Mouse (Mus musculus): ENCODE results near the gene Clybl. TPM values are rescaled to one million over a fixed set of nuclear protein-coding genes. Genes with fewer than 3 reads are reported as not detected.

The Clybl gene
- total RNA-seq, 4 experiments from 2014 or later: 63.6 to 71.6 (median 70.3) TPM

DNA sequence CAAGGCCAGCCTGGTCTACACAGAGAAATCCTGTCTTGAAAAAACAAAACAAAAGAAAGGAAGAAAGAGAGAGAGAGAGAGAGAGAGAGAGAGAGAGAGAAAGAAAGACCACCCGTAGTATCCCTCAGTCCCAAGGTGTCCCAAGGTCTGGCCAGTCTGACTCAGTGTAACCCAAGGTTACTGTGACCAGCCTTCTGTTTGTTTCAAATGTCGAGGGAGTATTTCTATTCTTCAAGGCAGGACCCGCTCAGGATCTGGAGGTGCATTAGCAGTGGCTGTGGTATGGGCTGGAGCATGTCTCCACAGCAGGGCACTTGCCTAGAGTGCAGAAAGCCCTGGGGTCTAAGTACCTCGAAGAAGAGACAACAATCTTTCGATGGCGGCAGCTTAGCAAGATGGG lies 15.3 kb downstream of the Clybl start:
- DNase-seq (ENCODE audit: low spot score in 2 of 2): no peak

DNA sequence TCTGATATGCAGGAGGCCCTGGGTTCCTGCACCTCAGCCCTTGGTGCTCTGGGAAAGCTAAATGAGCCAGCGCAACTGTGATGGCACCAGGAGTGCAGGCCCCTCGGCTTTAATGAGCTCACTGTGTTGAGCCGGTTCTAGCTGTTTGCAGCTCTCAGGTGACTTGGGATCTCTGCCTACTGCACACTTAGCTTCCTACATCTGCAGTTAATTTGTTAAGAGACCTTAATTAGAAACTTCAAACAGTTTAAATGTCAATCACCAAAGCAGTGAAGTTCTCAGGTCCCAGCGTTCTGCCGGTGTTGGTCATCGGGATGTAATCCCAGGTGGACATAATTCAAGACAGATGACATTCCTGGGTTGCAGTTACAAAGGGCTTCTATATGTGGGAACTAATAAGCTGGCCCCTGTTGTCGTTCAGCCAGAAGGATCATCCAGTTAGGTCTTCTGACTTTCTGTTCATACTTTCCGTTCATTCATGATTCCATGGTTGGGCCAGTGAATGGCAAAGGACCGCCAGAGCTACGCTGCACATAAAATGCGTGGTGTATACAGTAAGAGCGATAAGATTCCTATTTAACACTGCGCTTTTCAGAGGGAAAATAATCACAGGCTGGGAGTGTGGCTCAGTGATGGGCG lies 18.9 kb downstream of the Clybl start:
- DNase-seq (ENCODE audit: low spot score in 2 of 2): no peak

DNA sequence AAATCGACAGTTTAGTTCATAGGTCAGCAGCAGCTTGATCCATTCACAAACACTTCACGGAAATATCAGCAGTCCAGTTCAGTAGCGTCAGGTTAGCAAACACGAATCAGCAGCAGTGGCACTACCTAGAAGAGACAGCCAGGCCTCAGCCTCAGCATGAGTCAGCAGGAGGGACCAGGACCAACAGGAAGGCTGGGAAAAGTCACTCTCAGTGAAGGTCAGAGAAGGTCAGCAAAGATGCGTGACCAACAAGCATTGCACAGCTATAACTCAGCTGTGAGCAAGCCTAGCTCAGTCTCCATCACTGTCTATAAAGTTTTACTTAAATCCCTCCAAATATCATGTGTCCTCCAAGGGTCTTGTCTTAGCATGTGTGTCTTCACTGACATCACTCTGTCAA lies 27.7 kb downstream of the Clybl start:
- no peak for DNase-seq (ENCODE audit: low spot score in 2 of 2)

DNA sequence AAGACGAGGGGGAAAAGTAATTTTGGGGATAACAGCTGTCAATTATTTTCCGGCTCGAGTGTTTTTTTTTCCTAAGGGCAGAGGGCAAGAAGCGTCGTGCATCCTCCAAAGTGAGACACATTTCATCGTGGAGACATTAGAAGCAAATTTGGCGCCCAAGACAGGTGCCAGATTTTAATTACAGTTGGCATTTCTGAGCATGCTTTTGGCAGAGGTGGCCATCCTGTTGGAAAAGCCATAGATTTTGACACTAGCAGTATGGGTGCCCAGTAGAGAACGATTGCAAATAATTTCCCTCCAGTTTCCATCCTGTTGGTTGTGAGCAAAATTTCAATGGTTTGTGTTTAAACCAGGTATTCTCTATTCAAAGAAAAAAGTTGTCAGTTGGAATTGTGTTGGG lies 32.1 kb downstream of the Clybl start:
- DNase-seq (ENCODE audit: low spot score in 2 of 2): no peak

DNA sequence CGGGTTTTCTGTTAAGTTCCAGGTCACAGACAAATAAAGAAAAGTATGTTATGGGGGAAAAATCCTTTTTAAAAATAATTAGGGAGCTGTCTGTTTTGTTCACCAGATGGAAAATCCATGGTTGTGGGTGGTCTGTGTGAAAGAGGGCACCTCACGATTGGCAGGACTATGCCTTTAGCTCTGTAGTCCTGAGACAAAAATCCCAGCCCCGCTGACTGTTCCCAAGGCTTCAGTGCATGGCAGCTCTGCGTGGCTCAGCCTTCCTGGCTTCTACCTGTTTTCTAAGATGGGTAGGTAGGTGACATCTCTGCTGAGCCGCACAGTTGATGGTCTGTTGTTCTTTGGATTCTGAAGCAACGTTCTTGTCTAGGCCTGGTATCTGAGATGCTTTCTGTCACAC lies 32.6 kb downstream of the Clybl start:
- DNase-seq (ENCODE audit: low spot score in 2 of 2): no peak

DNA sequence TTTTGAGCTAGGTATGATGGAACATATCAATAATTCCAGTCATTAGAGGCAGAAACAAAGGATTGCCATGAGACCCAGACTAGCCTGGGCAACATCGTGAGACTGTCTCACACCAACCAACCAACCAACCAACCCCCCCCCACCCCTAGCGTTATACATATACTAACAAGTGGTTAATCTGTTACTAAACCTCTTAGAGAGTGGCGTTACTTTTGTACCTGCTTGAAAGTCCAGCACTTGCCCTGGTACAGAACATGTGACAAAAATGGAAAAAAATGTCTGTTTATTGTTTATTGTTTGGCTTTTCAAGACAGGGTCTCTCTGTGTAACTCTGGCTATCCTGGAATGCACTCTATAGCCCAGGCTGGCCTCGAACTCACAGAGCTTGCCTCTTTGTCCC lies 35.7 kb downstream of the Clybl start:
- DNase-seq (ENCODE audit: low spot score in 2 of 2): no peak

DNA sequence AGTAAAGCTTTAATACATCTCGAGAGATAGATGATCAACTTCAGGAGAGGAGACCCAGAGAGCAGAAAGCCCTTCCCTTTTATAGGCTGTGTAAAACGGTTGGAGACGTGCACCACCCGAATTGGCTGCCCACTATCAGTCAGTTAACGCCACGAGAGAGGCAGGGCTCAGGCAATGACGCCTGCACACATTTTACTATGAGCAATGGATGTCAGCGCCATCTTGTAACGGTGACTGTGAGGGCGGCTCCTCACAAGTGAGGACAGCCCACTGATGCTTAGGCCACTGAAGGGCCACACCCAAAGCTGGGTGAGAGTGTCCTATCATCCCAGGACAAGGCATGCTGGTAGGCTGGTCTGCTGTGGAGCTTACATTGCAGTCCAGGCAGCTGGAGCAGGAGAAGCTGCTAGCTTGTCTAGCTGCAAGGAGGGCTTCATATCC lies 41.5 kb downstream of the Clybl start:
- no peak for DNase-seq (ENCODE audit: low spot score in 2 of 2)

DNA sequence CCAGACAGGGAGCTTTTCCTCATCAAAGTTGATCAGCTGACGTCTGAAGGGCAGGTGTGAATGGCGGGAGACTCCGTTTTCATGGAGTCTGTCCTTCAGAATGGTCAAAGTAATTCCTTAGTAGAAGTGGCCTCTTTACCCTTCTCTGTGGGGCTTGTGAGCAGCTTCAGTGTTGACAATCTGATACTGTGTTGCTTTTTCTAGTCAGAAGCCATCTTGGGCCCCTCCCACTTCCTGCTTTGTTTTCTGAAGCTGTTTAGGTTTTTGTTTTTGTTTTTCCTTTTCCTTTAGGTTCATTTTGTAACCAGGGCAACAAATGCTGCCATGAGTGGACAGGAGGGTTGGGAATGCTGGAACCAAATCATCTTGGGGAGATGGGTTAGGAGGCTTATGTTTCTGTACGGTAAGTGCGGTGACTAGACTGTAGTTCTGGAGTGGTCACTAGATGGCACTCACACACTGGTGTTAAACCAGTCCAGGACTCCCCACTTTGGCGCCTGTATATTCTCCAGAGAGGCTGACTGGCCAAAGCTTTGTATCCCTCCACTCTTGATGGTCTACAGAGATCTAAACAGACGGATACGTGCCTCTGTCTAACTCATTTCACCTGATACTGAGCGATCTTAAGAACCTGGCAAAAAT lies 42.1 kb downstream of the Clybl start:
- peak; percentile 42 to 44 for DNase-seq (ENCODE audit: low spot score in 2 of 2)

DNA sequence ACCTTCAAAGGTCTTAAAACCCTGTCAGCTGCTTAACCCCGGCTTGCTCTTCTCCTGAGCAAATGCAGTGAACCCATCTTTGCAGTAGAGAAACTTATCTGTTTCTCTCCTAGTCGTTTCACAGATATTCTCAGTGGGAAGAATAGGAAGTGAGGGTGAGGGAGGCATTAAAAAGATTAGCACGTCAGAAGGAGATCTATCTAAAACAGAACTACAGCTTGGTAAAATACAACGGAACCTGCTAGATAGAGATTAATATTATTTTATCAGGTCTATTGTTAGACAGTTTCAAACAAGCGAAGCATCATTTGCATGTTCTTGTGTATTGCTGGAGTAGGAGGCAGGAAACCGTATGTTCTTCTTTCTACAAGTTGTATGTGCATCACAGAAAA lies 42.6 kb downstream of the Clybl start:
- DNase-seq (ENCODE audit: low spot score in 2 of 2): no peak

DNA sequence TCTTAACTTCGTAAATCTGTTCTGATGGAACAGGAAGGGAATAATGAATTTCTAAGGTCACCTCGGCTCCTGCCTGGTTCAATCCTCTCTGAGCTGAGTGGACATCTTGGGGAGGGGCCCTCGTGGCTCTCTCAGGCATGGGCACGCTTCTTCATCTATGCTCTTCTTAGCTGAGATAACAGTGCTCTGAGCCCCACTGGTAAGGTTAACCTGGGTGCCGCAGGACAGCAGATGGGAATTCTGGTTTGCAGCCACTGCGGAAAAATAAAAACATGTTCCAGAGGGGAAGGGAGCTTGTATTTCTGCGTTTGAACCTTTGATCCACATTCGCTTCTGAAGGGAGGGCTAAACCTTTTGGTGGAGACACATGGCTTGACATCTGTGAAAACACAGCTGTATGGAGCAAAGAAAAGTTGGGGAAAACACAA lies 43.0 kb downstream of the Clybl start:
- no peak for DNase-seq (ENCODE audit: low spot score in 2 of 2)

DNA sequence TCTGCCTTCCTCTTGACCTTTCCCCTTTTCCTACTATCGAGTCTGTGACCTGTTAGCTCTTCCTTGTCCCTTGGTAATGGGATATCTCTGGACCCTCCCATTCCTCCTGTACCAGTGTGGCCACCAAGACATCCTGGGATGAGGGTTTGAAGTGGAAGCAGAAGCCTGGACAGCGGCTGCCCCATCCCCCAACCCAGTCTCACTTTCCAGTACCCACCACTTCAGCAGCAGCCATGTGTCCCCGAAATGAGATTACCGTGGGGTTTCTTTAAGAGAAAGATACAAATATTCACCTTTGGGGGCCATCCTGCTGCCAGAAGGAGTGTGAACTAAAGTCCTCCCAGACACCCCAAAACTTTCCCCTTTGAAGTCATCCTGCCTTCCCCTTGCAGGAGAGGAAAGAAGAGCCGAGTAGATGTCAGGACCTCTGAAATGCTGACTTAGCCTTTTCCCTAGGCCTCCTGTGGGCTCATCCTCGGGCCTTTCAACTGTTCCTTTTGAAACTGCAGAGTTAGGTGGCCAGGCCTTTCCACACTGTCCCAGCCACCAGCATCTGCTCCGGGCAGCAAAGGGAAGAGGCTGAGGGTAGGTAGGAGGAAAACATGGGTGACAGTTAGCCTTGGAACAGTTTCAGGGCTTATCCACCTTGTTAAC lies 44.1 kb downstream of the Clybl start:
- DNase-seq (ENCODE audit: low spot score in 2 of 2): no peak

DNA sequence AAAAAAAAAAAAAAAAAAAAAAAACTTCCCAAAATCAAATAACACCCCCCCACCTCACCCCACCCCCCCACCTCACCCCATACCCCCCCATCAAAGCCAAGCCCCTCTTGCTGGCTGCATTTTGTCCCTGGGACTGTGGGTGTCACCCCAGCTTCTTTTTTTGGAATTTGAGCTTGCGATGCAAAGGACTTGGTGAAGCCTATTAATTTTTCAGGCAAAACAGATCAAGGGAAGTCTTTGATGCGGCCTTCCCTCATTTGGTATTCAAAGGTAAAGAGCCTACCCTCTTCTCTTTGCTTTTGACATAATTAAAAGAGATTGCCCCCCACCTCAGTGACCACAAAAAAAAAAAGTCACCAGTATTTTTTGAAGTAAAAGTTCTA lies 44.6 kb downstream of the Clybl start:
- DNase-seq (ENCODE audit: low spot score in 2 of 2): no peak

DNA sequence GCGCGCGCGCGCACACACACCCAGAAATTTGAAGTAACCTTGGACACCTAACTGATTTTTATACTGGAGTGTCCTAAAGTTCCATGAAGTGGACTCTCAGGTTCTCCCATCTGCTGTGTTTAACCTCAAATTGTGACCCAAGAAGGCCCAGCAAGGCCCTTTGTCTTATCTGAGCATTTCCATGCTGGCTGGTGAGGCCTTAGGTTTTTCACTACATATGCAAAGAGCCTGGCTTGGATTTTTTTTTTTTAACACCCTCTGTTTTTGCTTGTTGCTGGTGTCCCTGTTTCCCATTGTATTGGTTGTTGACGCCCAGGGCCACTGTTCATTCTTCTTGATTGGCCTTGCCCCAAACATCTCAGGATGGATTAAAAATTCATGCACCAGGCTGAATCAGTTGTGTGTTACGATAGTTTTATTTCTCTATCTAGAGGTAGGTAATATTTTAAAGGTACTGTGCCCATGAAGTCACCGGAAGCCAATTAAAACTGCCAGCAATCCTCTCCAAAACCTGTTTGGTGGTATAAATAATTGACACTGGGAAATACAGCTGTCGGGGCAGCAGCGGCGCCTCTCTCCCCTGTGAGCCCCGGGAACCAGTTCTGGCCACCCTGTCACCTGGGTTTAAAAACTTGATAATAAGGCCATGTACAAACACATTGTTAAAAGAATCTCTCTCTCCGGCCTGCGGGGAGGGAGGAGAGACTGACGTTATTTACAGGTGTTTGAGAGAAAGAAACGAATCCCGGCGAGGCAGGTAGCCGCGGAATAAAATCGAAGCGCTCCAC lies 45.4 kb downstream of the Clybl start:
- no peak for DNase-seq (ENCODE audit: low spot score in 2 of 2)

DNA sequence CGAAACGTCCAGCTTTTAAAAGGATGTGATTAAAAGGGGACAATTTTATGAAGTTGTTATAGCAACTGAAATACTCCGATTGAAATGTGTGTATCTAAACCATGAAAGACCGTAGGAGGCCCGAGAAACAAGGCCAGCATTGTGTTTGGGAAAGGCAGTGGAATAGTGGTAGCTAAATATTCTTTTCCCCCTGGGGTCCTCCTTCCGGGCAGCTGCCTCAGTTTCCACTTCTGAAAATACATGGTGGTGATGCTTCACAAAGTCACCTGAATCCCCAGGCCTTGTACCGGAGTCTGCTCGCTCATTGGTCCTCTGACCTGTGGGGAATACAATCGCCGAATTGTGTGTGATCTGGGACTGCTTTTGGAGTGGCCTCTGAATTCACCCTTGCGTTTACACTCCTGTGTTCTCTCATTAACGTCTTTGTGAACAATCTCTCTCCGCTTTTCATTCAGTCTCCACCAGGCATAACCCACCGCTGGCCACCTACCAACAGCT lies 46.0 kb downstream of the Clybl start:
- no peak for DNase-seq (ENCODE audit: low spot score in 2 of 2)

DNA sequence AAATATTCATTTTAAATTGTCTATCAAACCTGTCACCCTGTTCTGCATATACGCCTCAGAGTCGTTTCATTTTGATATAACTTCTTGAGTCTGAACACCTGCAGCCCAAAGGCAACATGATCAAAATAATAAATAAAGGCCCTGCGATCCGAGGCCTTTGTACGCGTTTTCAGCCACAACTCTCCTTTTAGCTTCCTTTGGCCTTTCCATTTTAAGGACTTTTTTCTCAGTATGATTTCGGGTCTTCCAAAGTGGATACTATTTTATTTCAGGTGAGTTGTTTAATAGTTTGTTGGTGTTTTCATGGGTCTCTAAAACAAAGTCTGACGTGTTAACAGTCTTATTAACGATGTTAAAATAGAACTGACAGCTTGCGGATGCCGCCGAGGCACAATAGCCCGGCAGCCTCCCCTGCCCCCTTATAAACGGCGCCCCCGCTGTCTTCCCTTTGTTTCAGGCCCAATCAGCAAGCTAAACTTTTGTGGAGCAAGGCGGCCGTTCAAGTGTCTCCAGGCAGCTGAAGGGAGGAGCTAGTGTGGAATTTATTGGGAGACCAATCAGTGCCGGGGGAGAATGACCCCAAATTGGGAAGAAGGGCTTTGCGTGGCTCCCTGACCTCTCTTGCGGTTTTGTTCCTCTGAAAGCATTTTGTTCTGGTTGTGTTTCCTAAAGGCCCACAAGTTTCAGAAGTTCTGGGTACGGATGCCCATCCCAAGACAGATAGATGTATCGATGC lies 47.5 kb downstream of the Clybl start:
- no peak for DNase-seq (ENCODE audit: low spot score in 2 of 2)

DNA sequence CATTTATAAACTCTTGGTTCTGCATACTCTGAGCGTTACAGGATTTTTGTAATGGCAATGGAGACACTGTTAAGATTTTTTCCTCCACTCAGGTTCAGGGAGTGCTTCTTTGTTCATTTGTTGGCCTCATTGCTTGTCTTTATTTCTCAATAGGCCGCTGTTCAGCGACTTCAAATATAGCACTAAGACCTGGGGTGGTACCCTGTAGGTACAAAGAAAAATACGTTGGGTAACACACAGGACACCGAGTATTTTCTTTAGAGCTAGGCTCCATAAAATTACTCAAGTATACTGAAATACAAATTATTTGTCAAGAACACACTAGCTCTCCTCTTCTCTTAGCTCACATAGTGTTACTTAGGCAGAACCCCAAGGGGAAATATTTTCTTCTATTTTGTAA lies 48.5 kb downstream of the Clybl start:
- no peak for DNase-seq (ENCODE audit: low spot score in 2 of 2)

DNA sequence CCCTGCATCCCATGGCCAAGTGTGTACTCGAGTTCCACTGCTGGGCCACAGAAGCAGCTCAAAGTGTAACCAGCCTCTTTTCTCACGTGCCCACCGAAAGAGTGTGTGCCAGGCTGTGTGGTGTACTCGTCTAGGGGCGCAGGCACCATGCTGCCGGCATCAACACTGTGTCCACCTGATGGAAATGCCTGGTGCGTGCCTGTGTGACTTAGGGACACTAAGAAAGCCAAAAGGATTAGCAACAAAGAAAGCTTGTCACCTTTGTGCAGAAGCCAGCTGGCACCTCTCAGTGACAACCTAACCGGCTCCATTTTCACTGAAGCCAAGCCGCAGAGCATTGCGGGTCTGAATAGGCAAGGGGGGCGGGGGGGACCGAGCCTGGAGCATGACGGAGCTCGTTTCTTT lies 49.1 kb downstream of the Clybl start:
- no peak for DNase-seq (ENCODE audit: low spot score in 2 of 2)

DNA sequence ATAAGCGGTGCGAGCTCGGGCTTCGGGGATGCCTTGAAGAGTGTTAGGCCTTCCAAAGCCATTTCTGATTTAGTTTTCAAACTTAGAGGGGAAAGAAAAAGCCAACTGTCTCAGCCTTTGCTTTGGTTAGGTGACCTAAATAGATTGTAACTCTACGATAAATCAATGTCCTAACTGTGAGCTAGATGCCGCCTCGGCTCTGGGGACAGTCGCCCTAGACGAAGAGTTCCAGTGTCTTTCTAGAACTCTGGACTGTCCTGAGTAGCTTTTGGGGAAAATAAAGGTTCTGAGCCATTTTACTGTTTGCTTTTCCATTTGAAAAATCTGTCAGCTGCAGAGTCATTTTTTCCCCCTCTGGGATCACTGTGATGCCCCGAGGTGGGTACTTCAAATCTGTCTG lies 49.6 kb downstream of the Clybl start:
- no peak for DNase-seq (ENCODE audit: low spot score in 2 of 2)

DNA sequence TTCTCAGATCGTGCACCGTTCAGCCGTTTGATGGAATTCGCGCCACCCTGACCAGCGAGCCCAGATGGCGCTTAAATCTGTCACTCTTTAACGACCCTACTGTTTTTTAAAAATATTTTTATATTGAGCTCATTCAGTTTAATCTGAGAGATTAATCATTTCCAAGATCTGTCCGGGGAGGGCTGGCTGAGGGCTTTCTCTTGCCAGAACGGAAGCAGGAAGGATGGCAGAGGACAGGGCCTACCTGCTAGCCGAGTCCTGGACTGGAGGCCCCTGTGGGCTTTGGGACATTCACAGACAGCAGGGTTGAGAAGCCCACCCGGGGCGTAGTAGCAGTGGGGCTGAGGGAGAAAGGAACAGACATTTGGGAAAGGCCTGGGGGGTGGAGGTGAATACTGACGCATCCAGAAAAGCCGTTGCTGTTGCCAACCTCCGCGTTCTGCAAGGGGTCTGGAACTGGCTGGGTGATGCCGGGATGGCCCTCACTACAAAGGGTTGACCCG lies 51.8 kb downstream of the Clybl start:
- DNase-seq (ENCODE audit: low spot score in 2 of 2): no peak

DNA sequence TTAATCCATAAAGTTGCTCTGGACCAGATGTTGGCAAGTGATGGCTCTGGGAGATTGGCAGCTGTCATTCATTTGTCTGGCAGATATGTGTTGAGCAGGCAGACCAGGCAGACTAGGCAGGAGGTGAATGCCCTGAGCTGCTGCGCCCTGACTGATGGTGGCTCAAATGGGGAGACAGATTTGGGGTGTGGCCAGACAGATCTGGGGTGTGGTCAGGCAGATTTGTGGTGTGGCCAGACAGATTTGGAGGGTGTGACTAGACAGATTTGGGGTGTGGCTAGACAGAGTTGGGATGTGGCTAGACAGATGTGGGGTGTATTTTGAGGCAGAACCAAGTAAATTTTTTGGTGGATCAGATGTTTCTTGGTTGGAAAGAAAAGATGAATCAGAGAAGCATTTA lies 62.4 kb downstream of the Clybl start:
- DNase-seq (ENCODE audit: low spot score in 2 of 2): no peak

Measured in gastrocnemius, adult 8-10 months (tissue).